Comparison of ENCODE assay signal across 16 mouse cellular contexts in genomic region chr4:84069681-84070080, GRCm38 (mm10).
DNase-seq lines count a peak whose midpoint lies in the region; ATAC-seq and TF ChIP-seq lines count a peak whose summit lies in the region.
"Had no signal": no experiment of that assay in that cellular context is flagged by ENCODE, and none has a peak within 500 bp of the region (broad histone marks: within the 10 kb centered on the region; RNA-seq: fewer than 3 reads in every experiment).

No protein-coding gene starts in this region.

- 0 out of 2 replicates have a peak, but pooled peaks have one; percentile 33 for ATAC-seq in intestine, embryonic 14.5 days (replicated peaks; ENCODE audit: low FRiP score, low TSS enrichment, low read depth)
- ATAC-seq in intestine, embryonic 16.5 days, result no peak
- ATAC-seq: midbrain, embryonic 15.5 days had no signal

- no peaks in the 10 kb centered on the region for H3K36me3 ChIP-seq in intestine, embryonic 14.5 days (ENCODE audit: control insufficient read depth, insufficient read depth, low read length)
- no peaks in the 10 kb centered on the region for H3K36me3 ChIP-seq in intestine, embryonic 16.5 days (ENCODE audit: control insufficient read depth, insufficient read depth, low read length)
- H3K36me3 ChIP-seq in E14TG2a.4 (ENCODE audit: insufficient read depth, low read length), result no peaks in the 10 kb centered on the region
- no peaks in the 10 kb centered on the region for H3K36me3 ChIP-seq in embryonic facial prominence, embryonic 10.5 days (replicated peaks)
- H3K36me3 ChIP-seq in limb, embryonic 10.5 days, result no peaks in the 10 kb centered on the region
- H3K36me3 ChIP-seq: heart, embryonic 15.5 days; midbrain, embryonic 15.5 days had no signal

- H3K9ac ChIP-seq in intestine, embryonic 14.5 days (ENCODE audit: low read length), result no peak overlapping the region
- no peak overlapping the region for H3K9ac ChIP-seq in intestine, embryonic 16.5 days (ENCODE audit: low read depth, low read length)
- H3K9ac ChIP-seq: heart, embryonic 15.5 days; lung, embryonic 14.5 days; midbrain, embryonic 15.5 days had no signal

- DNase-seq in intestine, embryonic 14.5 days (ENCODE audit: low spot score), result peak; percentile 50
- peak; percentile 33 for DNase-seq in embryonic facial prominence, embryonic 10.5 days (ENCODE audit: low spot score)
- DNase-seq in limb, embryonic 10.5 days (ENCODE audit: low spot score), result peak; percentile 43
- DNase-seq in gastrocnemius, adult 8-10 months (ENCODE audit: low spot score in 2 of 2), result no peak
- no peak for DNase-seq in lung, postnatal 36 days
- no peak for DNase-seq in right cerebral cortex, postnatal 4 days
- DNase-seq: B cell, adult 2 months; cerebellum, adult 11 months; lung, embryonic 14.5 days; retina, postnatal 1 day; spleen, adult 18-20 months had no signal

- H3K9me3 ChIP-seq in intestine, embryonic 14.5 days (ENCODE audit: control insufficient read depth, low read length), result no peaks in the 10 kb centered on the region
- H3K9me3 ChIP-seq in intestine, embryonic 16.5 days (ENCODE audit: control insufficient read depth, low read length), result no peaks in the 10 kb centered on the region
- no peaks in the 10 kb centered on the region for H3K9me3 ChIP-seq in E14TG2a.4 (ENCODE audit: low read length)
- no peaks in the 10 kb centered on the region for H3K9me3 ChIP-seq in embryonic facial prominence, embryonic 10.5 days
- no peaks in the 10 kb centered on the region for H3K9me3 ChIP-seq in limb, embryonic 10.5 days (replicated peaks)
- H3K9me3 ChIP-seq: heart, embryonic 15.5 days; midbrain, embryonic 15.5 days had no signal

- H3K27ac ChIP-seq in intestine, embryonic 14.5 days (ENCODE audit: low read depth), result no peak overlapping the region
- H3K27ac ChIP-seq in intestine, embryonic 16.5 days (ENCODE audit: low read length), result no peak overlapping the region
- peak overlapping the region; percentile 74 for H3K27ac ChIP-seq in embryonic facial prominence, embryonic 10.5 days (replicated peaks)
- H3K27ac ChIP-seq in limb, embryonic 10.5 days, result peak overlapping the region; percentile 65
- H3K27ac ChIP-seq: heart, embryonic 15.5 days; midbrain, embryonic 15.5 days had no signal

- H3K4me2 ChIP-seq in intestine, embryonic 14.5 days (ENCODE audit: low read length), result no peak overlapping the region
- H3K4me2 ChIP-seq in intestine, embryonic 16.5 days (ENCODE audit: low read depth, low read length), result no peak overlapping the region
- H3K4me2 ChIP-seq: heart, embryonic 15.5 days; lung, embryonic 14.5 days; midbrain, embryonic 15.5 days had no signal

- 72% methylated on average over 13 of the region's 13 CpGs for WGBS in intestine, embryonic 14.5 days
- WGBS in intestine, embryonic 16.5 days, result 74% methylated on average over 13 of the region's 13 CpGs
- WGBS in embryonic facial prominence, embryonic 10.5 days, result 70% methylated on average over 13 of the region's 13 CpGs
- WGBS in limb, embryonic 10.5 days, result 76% methylated on average over 13 of the region's 13 CpGs

- H3K4me1 ChIP-seq in intestine, embryonic 14.5 days (replicated peaks; ENCODE audit: control insufficient read depth, insufficient read depth, low read length), result peaks cover 38% of the 10 kb centered on the region
- H3K4me1 ChIP-seq in intestine, embryonic 16.5 days (ENCODE audit: control insufficient read depth, insufficient read depth, low read length), result 0 out of 2 replicates have a peak, but pooled peaks cover 3% of the 10 kb centered on the region
- peaks cover 18% of the 10 kb centered on the region; the same call in 1 of the 2 replicates for H3K4me1 ChIP-seq in E14TG2a.4 (replicated peaks; ENCODE audit: low read depth, low read length)
- peaks cover 56% of the 10 kb centered on the region for H3K4me1 ChIP-seq in embryonic facial prominence, embryonic 10.5 days
- peaks cover 46% of the 10 kb centered on the region for H3K4me1 ChIP-seq in limb, embryonic 10.5 days
- H3K4me1 ChIP-seq: heart, embryonic 15.5 days had no signal

- TF ChIP-seq CTCF in E14TG2a.4 (conservative IDR thresholded peaks at IDR 0.05; ENCODE audit: low read length), result no peak

- H3K27me3 ChIP-seq in intestine, embryonic 14.5 days (replicated peaks; ENCODE audit: control insufficient read depth, insufficient read depth, low read length), result no peaks in the 10 kb centered on the region
- no peaks in the 10 kb centered on the region for H3K27me3 ChIP-seq in intestine, embryonic 16.5 days (replicated peaks; ENCODE audit: control insufficient read depth, insufficient read depth, low read length)
- H3K27me3 ChIP-seq in E14TG2a.4 (ENCODE audit: insufficient read depth, low read length), result peaks cover 8% of the 10 kb centered on the region; the same call in 1 of the 2 replicates
- H3K27me3 ChIP-seq in embryonic facial prominence, embryonic 10.5 days (replicated peaks; ENCODE audit: low read depth, poor library complexity, severe bottlenecking), result 0 out of 2 replicates have a peak, but pooled peaks cover 9% of the 10 kb centered on the region
- 0 out of 2 replicates have a peak, but pooled peaks cover 4% of the 10 kb centered on the region for H3K27me3 ChIP-seq in limb, embryonic 10.5 days (ENCODE audit: low read depth, poor library complexity, severe bottlenecking)
- H3K27me3 ChIP-seq: heart, embryonic 15.5 days; midbrain, embryonic 15.5 days had no signal

- no peak overlapping the region for H3K4me3 ChIP-seq in intestine, embryonic 14.5 days (ENCODE audit: low read depth, low read length)
- no peak overlapping the region for H3K4me3 ChIP-seq in intestine, embryonic 16.5 days (ENCODE audit: low read length)
- peak overlapping the region; percentile 64 for H3K4me3 ChIP-seq in E14TG2a.4 (replicated peaks; ENCODE audit: low read length)
- no peak overlapping the region for H3K4me3 ChIP-seq in embryonic facial prominence, embryonic 10.5 days
- no peak overlapping the region for H3K4me3 ChIP-seq in limb, embryonic 10.5 days
- H3K4me3 ChIP-seq: erythroblast, embryonic 14.5 days; heart, embryonic 15.5 days; midbrain, embryonic 15.5 days had no signal

Comparison
In these comparisons a context has a peak if more than half of its experiments do, and no peak if none do; other contexts are left out.
1. DNase-seq: peak in intestine, embryonic 14.5 days (single experiment), embryonic facial prominence, embryonic 10.5 days (single experiment) and limb, embryonic 10.5 days (single experiment); none in gastrocnemius, adult 8-10 months (0 of 2), lung, postnatal 36 days (single experiment) and right cerebral cortex, postnatal 4 days (single experiment).
2. H3K27ac ChIP-seq: peak in embryonic facial prominence, embryonic 10.5 days (single experiment) and limb, embryonic 10.5 days (single experiment); none in intestine, embryonic 14.5 days (single experiment) and intestine, embryonic 16.5 days (single experiment).